Mouse (Mus musculus) CH12.LX (cell line): Measurements from ENCODE around the gene Rnf31. TPM values are rescaled to one million over a fixed set of nuclear protein-coding genes. Genes with fewer than 3 reads are reported as not detected.

Experiments
- DNase-seq: peaks from one replicate; pipeline ENCODE4 v3.0.0-alpha.2; 2013; ENCODE audit errors: extremely low read depth
- H3K27ac ChIP-seq: 2 replicates; pipeline ENCODE4 v1.5.1; 2012; ENCODE audit warnings: low read depth, mild to moderate bottlenecking, control low read depth, moderate library complexity; ENCODE audit not compliant: insufficient read depth
- H3K27me3 ChIP-seq: replicated peaks from 2 replicates; pipeline ENCODE3; 2012; ENCODE audit warnings: inconsistent platforms
- H3K36me3 ChIP-seq, 2 experiments: replicated peaks in 1 of 2; 2 replicates each; pipeline versions ENCODE3 to v1.6.1; 2012; ENCODE audit warnings: inconsistent platforms in 1 of 2, low read length in 1 of 2, mild to moderate bottlenecking in 1 of 2, mixed read lengths in 1 of 2, moderate library complexity in 1 of 2; ENCODE audit not compliant: control insufficient read depth in 1 of 2, insufficient read depth in 1 of 2
- H3K4me1 ChIP-seq, 2 experiments: 2 replicates each; pipeline ENCODE4 v1.6.1; 2012; ENCODE audit warnings: inconsistent platforms in 1 of 2, moderate library complexity in 1 of 2; ENCODE audit not compliant: insufficient read depth in 2 of 2, control insufficient read depth in 1 of 2
- H3K4me2 ChIP-seq: 2 replicates; pipeline ENCODE4 v1.6.1; 2012; ENCODE audit warnings: low read depth, mild to moderate bottlenecking, control low read depth; ENCODE audit not compliant: poor library complexity, insufficient read depth, severe bottlenecking
- H3K4me3 ChIP-seq, 3 experiments: fragments of 150-350 bp in 1 of 3; sonication (generic) in 1 of 3; replicated peaks in 1 of 3; 2 replicates each; pipeline versions ENCODE3 to v1.5.1; 2011 to 2012; ENCODE audit warnings: low read depth in 2 of 3, low read length in 2 of 3, mild to moderate bottlenecking in 2 of 3, moderate library complexity in 2 of 3, control low read depth in 1 of 3, improper control_type of control experiment in 1 of 3, inconsistent platforms in 1 of 3, mixed read lengths in 1 of 3; ENCODE audit not compliant: poor library complexity in 1 of 3
- H3K79me2 ChIP-seq: replicated peaks from 2 replicates; pipeline ENCODE4 v1.6.1; 2012; ENCODE audit warnings: mild to moderate bottlenecking, moderate library complexity; ENCODE audit not compliant: control insufficient read depth, poor library complexity, insufficient read depth, severe bottlenecking; ENCODE audit errors: extremely low read depth
- H3K9ac ChIP-seq: 2 replicates; pipeline ENCODE4 v1.6.1; 2012; ENCODE audit warnings: low read depth, mild to moderate bottlenecking, control low read depth, moderate library complexity; ENCODE audit not compliant: insufficient read depth
- H3K9me3 ChIP-seq: replicated peaks from 2 replicates; pipeline ENCODE3; 2012; ENCODE audit warnings: low read length, inconsistent platforms, mixed read lengths
- BHLHE40 ChIP-seq: IDR thresholded peaks from 2 replicates; pipeline ENCODE4 v1.6.1; 2011; ENCODE audit warnings: mild to moderate bottlenecking, low read depth, low read length, improper control_type of control experiment
- CHD1 ChIP-seq: IDR thresholded peaks from 2 replicates; pipeline ENCODE4 v1.6.1; 2012; ENCODE audit warnings: low read depth, low read length, improper control_type of control experiment, inconsistent platforms
- E2F4 ChIP-seq: IDR thresholded peaks from 2 replicates; pipeline ENCODE4 v1.6.1; 2011; ENCODE audit warnings: low read depth, low read length, improper control_type of control experiment; ENCODE audit not compliant: insufficient replicate concordance
- ELF1 ChIP-seq: IDR thresholded peaks from 2 replicates; pipeline ENCODE4 v1.6.1; 2014; ENCODE audit warnings: low read depth, mild to moderate bottlenecking, inconsistent platforms, low read length, improper control_type of control experiment
- EP300 ChIP-seq: IDR thresholded peaks from 2 replicates; pipeline ENCODE4 v1.6.1; 2011; ENCODE audit warnings: low read length, improper control_type of control experiment
- ETS1 ChIP-seq: conservative IDR thresholded peaks from 2 replicates; pipeline ENCODE4 v1.6.1; 2012; ENCODE audit warnings: low read depth, mild to moderate bottlenecking, inconsistent platforms, low read length, improper control_type of control experiment, moderate library complexity
- HCFC1 ChIP-seq: IDR thresholded peaks from 2 replicates; pipeline ENCODE4 v1.6.1; 2012; ENCODE audit warnings: low read depth, mild to moderate bottlenecking, inconsistent platforms, low read length, improper control_type of control experiment
- IRF4 ChIP-seq: IDR thresholded peaks from 2 replicates; pipeline ENCODE4 v1.6.1; 2014; ENCODE audit warnings: low read depth, mild to moderate bottlenecking, inconsistent platforms, low read length, improper control_type of control experiment
- JUN ChIP-seq: IDR thresholded peaks from 2 replicates; pipeline ENCODE4 v1.6.1; 2011; ENCODE audit warnings: low read depth, mild to moderate bottlenecking, low read length, improper control_type of control experiment, moderate library complexity; ENCODE audit not compliant: insufficient read depth
- JUND ChIP-seq: conservative IDR thresholded peaks from 2 replicates; pipeline ENCODE4 v1.6.1; 2011; ENCODE audit warnings: low read depth, low read length, improper control_type of control experiment
- KAT2A ChIP-seq: IDR thresholded peaks from 2 replicates; pipeline ENCODE4 v1.6.1; 2012; ENCODE audit warnings: low read length, improper control_type of control experiment, inconsistent platforms; ENCODE audit not compliant: insufficient replicate concordance
- MAZ ChIP-seq: IDR thresholded peaks from 2 replicates; pipeline ENCODE4 v1.6.1; 2012; ENCODE audit warnings: low read depth, mild to moderate bottlenecking, inconsistent platforms, low read length, improper control_type of control experiment, moderate library complexity
- MEF2A ChIP-seq: IDR thresholded peaks from 2 replicates; pipeline ENCODE4 v1.6.1; 2014; ENCODE audit warnings: low read depth, mild to moderate bottlenecking, inconsistent platforms, low read length, improper control_type of control experiment, borderline replicate concordance
- MYC ChIP-seq: IDR thresholded peaks from 2 replicates; pipeline ENCODE4 v1.6.1; 2011; ENCODE audit warnings: low read depth, mild to moderate bottlenecking, improper control_type of control experiment, low read length
- NELFE ChIP-seq: IDR thresholded peaks from 2 replicates; pipeline ENCODE4 v1.6.1; 2011; ENCODE audit warnings: low read depth, low read length, improper control_type of control experiment
- NRF1 ChIP-seq: IDR thresholded peaks from 2 replicates; pipeline ENCODE4 v1.6.1; 2014; ENCODE audit warnings: low read depth, mild to moderate bottlenecking, inconsistent platforms, low read length, improper control_type of control experiment, moderate library complexity
- PAX5 ChIP-seq: IDR thresholded peaks from 2 replicates; pipeline ENCODE4 v1.6.1; 2012; ENCODE audit warnings: low read length, inconsistent platforms, mixed read lengths
- POLR2A ChIP-seq: IDR thresholded peaks from 2 replicates; pipeline ENCODE4 v1.6.1; 2011; ENCODE audit warnings: low read depth, mild to moderate bottlenecking, improper control_type of control experiment, low read length
- POLR2AphosphoS2 ChIP-seq: IDR thresholded peaks from 2 replicates; pipeline ENCODE4 v1.6.1; 2011; ENCODE audit warnings: low read depth, low read length, improper control_type of control experiment
- RAD21 ChIP-seq: IDR thresholded peaks from 2 replicates; pipeline ENCODE4 v1.6.1; 2011; ENCODE audit warnings: low read depth, mild to moderate bottlenecking, low read length, improper control_type of control experiment, moderate library complexity
- RCOR1 ChIP-seq: conservative IDR thresholded peaks from 2 replicates; pipeline ENCODE4 v1.6.1; 2012; ENCODE audit warnings: low read depth, mild to moderate bottlenecking, inconsistent platforms, low read length, improper control_type of control experiment
- SMC3 ChIP-seq: IDR thresholded peaks from 2 replicates; pipeline ENCODE4 v1.6.1; 2011; ENCODE audit warnings: low read depth, low read length, improper control_type of control experiment
- TBP ChIP-seq: conservative IDR thresholded peaks from 2 replicates; pipeline ENCODE4 v1.6.1; 2011; ENCODE audit warnings: low read depth, low read length, improper control_type of control experiment
- TCF12 ChIP-seq: IDR thresholded peaks from 2 replicates; pipeline ENCODE4 v1.6.1; 2014; ENCODE audit warnings: low read depth, mild to moderate bottlenecking, inconsistent platforms, low read length, improper control_type of control experiment
- USF1 ChIP-seq: IDR thresholded peaks from 2 replicates; pipeline ENCODE4 v1.6.1; 2014; ENCODE audit warnings: low read depth, mild to moderate bottlenecking, inconsistent platforms, low read length, improper control_type of control experiment
- USF2 ChIP-seq: conservative IDR thresholded peaks from 2 replicates; pipeline ENCODE4 v1.6.1; 2011; ENCODE audit warnings: low read depth, low read length, improper control_type of control experiment
- ZC3H11A ChIP-seq: IDR thresholded peaks from 2 replicates; pipeline ENCODE4 v1.6.1; 2012; ENCODE audit warnings: low read depth, mild to moderate bottlenecking, inconsistent platforms, low read length, improper control_type of control experiment
- ZKSCAN1 ChIP-seq: IDR thresholded peaks from 2 replicates; pipeline ENCODE4 v1.6.1; 2012; ENCODE audit warnings: low read depth, inconsistent platforms, low read length, improper control_type of control experiment, borderline replicate concordance
- ZMIZ1 ChIP-seq: IDR thresholded peaks from 2 replicates; pipeline ENCODE4 v1.6.1; 2012; ENCODE audit warnings: low read depth, mild to moderate bottlenecking, inconsistent platforms, low read length, improper control_type of control experiment
- ZNF384 ChIP-seq: IDR thresholded peaks from 2 replicates; pipeline ENCODE4 v1.6.1; 2012; ENCODE audit warnings: low read depth, low read length, improper control_type of control experiment, inconsistent platforms
- dilution Hi-C: fragments of 300-500 bp; cut with MboI; formaldehyde crosslinking; loops from 2 replicates; pipeline ENCODE4 v1.14.3; 2020; ENCODE audit warnings: low sequenced_read_pairs; ENCODE audit not compliant: extremely low pct_unique_long_range_greater_than_20kb, extremely low pct_ligation_motif_present
- in situ Hi-C: fragments of 300-500 bp; cut with MboI; formaldehyde crosslinking; loops from 3 replicates; pipeline ENCODE4 v1.14.3; 2019; ENCODE audit warnings: low sequenced_read_pairs, low pct_ligation_motif_present, low pct_unique_long_range_greater_than_20kb, mixed read lengths
- polyA plus RNA-seq: library from polyadenylated mRNA; unstranded; fragments of >175 nt; gene quantifications from 2 replicates; pipeline ENCODE4 v1.2.1, GENCODE M21; 2012; ENCODE audit warnings: low read depth; ENCODE audit not compliant: insufficient read length
- total RNA-seq, 2 experiments: library from RNA; depleted of rRNA; stranded (reverse); fragments of 300-350 nt in 1 of 2; fragments of >200 nt in 1 of 2; gene quantifications; 2 replicates each; pipeline ENCODE4 v1.2.3; 2012 to 2014

Gene Rnf31
- total and polyA plus RNA-seq, 3 experiments: 3.8 to 22.6 (median 15.9) TPM

- no peak for DNase-seq
- Histone ChIP-seq H3K9me3 (no peaks in the 10 kb centered on the region), H3K4me3 (no peak overlapping the region), H3K79me2 (peaks cover 3% of the 10 kb centered on the region; the same call in 1 of the 2 replicates), H3K9ac (no peak overlapping the region), H3K36me3 (peaks cover 0 to 7% of the 10 kb centered on the region in 2 experiments), H3K4me1 (peaks cover 2 to 22% of the 10 kb centered on the region in 2 experiments; a peak in 3 of 4 replicates), H3K4me2 (no peak overlapping the region), H3K27me3 (no peaks in the 10 kb centered on the region), H3K27ac (no peak overlapping the region)
- TF ChIP-seq ETS1 (no peak), NELFE (no peak), E2F4 (no peak), ZKSCAN1 (no peak), IRF4 (no peak), POLR2AphosphoS2 (no peak), USF1 (no peak), BHLHE40 (no peak), EP300 (no peak), PAX5 (no peak), JUND (no peak), ZC3H11A (no peak), NRF1 (no peak), TBP (no peak), ELF1 (no peak)
- dilution Hi-C loops (no loop called here), in situ Hi-C loops (no loop called here)
These were observed 35.7 kb upstream of the Rnf31 start for GRCm38 (mm10) chr14:55555788-55556187.

GRCm38 (mm10) chr14:55557003-55557402 lies 34.5 kb upstream of the Rnf31 start:
- H3K4me1 ChIP-seq: peaks cover 8 to 31% of the 10 kb centered on the region in 2 experiments
- H3K36me3 ChIP-seq: peaks cover 0 to 4% of the 10 kb centered on the region in 2 experiments
- no peaks in the 10 kb centered on the region for H3K27me3 ChIP-seq
- in situ Hi-C loops (no loop called here), dilution Hi-C loops (no loop called here)
- peak overlapping the region; percentile 47 for H3K4me2 ChIP-seq
- no peaks in the 10 kb centered on the region for H3K9me3 ChIP-seq
- peak overlapping the region; percentile 86 for H3K27ac ChIP-seq
- no peak overlapping the region for H3K9ac ChIP-seq
- no peak overlapping the region for H3K4me3 ChIP-seq
- peak; percentile 97 for DNase-seq
- peaks cover 5% of the 10 kb centered on the region; the same call in 1 of the 2 replicates for H3K79me2 ChIP-seq
- TF ChIP-seq MAZ (peak; percentile 72), MEF2A (peak; percentile 99), NELFE (peak; percentile 36; the same call in 1 of the 2 replicates), EP300 (peak; percentile 65), PAX5 (no peak), ELF1 (peak; percentile 82), SMC3 (peak; percentile 86), POLR2AphosphoS2 (no peak), HCFC1 (peak; percentile 65), NRF1 (no peak), BHLHE40 (peak; percentile 61; the same call in 1 of the 2 replicates), ZMIZ1 (no peak), TCF12 (peak; percentile 44; the same call in 1 of the 2 replicates), KAT2A (no peak), ETS1 (peak; percentile 84), POLR2A (peak; percentile 47; the same call in 1 of the 2 replicates), MYC (peak; percentile 87), RAD21 (peak; percentile 89), RCOR1 (no peak), ZNF384 (peak; percentile 22; the same call in 1 of the 2 replicates), USF2 (no peak), IRF4 (peak; percentile 88), JUND (no peak; the same call in 1 of the 2 replicates), CHD1 (no peak), ZKSCAN1 (no peak), JUN (peak; percentile 92), USF1 (no peak)
